Mouse (Mus musculus): ENCODE data around the gene Galm. TPM values are rescaled to one million over a fixed set of nuclear protein-coding genes. Genes with fewer than 3 reads are reported as not detected.
"Not testable (repeated sequence)": the region's sequence is repeated elsewhere in the genome, so short reads cannot be mapped to it uniquely, and the experiment has no call there.

The Galm gene
- polyA plus RNA-seq, 1 experiment from 2014 or later, result 5.0 TPM

DNA sequence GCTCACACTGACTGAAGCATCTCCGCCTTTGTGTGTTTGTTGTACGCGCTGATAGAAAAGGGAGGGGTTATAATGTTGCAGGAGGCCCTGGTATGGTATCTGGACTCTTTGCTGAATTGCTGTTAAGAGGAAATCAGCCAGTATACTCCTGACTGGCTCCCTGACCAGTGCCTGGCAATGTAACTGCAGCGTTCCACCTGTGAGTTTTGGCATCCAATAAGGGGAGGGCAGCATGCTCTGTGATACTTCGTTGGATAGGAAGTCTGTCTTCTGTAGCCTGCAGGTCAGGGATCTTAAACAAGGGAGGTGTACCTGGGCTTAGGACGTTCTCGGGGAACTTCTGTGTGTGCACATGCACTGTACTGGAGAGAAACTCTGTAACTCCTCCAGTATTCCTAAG is 43.7 kb downstream of the Galm start:
- no peak overlapping the region for H3K27ac ChIP-seq
- 90% methylated on average over 7 of the region's 7 CpGs for WGBS

DNA sequence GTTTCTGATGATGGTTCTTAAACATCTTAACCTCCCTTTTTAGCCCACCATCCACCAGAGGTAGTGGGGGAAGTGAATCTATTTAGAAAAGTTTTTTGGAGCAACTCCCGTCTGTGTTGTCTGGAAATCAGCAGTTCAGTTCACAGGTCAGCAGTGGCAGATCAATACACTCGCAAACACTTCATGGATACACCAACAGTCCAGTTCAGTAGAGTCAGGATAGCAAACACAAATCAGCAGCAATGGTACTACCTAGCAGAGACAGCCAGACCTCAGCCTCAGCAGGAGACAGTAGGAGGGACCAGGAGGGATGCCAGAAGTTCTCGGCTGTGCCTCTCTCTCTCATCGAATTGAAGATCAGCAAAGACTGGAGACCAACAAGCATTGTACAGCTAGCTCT is 44.7 kb downstream of the Galm start:
- Histone ChIP-seq H3K4me2 (replicated peaks) (no peak overlapping the region), H3K27ac (no peak overlapping the region), H3K4me1 (peaks cover 21% of the 10 kb centered on the region), H3K36me3 (no peaks in the 10 kb centered on the region), H3K27me3 (replicated peaks) (no peaks in the 10 kb centered on the region), H3K9me3 (no peaks in the 10 kb centered on the region), H3K4me3 (no peak overlapping the region), H3K9ac (no peak overlapping the region)
- ATAC-seq (ENCODE audit: low FRiP score, low read depth), result no peak
- 87% methylated on average over 4 of the region's 4 CpGs for WGBS

More for the DNA sequence above, 43.7 kb downstream of the Galm start:
- Histone ChIP-seq H3K4me1 (peaks cover 21% of the 10 kb centered on the region), H3K36me3 (no peaks in the 10 kb centered on the region), H3K9me3 (no peaks in the 10 kb centered on the region), H3K9ac (no peak overlapping the region), H3K4me3 (no peak overlapping the region), H3K4me2 (replicated peaks) (no peak overlapping the region), H3K27me3 (replicated peaks) (no peaks in the 10 kb centered on the region)
- no peak for ATAC-seq (ENCODE audit: low FRiP score, low read depth)

DNA sequence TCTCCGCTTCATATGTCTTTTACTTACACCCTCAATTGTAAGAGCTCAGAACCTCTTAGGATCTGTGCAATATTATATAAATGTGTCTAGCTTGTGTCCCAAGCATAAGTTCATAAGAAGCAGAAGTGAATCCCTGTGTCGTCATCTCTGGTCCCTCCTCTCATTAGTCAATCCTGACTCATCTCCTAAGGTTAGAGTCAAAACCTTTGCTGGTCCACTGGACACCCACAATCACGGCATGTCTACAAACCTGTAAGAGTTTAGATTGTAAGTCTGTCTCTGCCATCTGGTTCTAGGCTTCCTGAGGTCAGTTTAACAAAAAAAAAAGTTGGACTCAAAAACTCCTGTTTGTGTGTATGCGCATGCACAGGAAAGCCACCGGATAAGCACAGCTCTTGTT is 45.5 kb downstream of the Galm start:
- H3K27ac ChIP-seq, result no peak overlapping the region
- WGBS, result 93% methylated on average over 5 of the region's 5 CpGs
- peaks cover 14% of the 10 kb centered on the region for H3K4me1 ChIP-seq
- no peaks in the 10 kb centered on the region for H3K36me3 ChIP-seq
- no peak overlapping the region for H3K9ac ChIP-seq
- H3K4me3 ChIP-seq, result no peak overlapping the region
- H3K9me3 ChIP-seq, result no peaks in the 10 kb centered on the region
- H3K4me2 ChIP-seq (replicated peaks), result no peak overlapping the region
- H3K27me3 ChIP-seq (replicated peaks), result no peaks in the 10 kb centered on the region
- ATAC-seq (ENCODE audit: low FRiP score, low read depth), result no peak

DNA sequence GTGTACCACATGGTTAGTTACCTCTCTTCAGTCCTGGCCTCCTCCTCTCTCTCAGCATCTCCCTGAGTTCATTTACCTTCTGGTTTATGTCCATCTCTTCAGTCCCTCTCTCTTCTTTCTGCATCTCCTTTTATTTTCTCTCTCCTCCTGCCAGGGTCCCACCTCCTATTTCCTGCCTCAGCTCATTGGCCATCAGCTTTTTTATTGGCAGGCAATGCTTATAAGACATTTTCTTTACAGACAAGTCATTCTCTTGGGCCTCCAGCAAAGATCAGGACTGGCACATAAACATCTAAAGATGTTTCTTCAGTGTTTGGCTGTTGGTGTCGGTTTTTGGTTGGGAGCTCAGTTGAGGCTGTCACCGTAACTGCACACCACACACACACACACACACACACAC is 46.4 kb downstream of the Galm start:
- Histone ChIP-seq H3K9me3 (no peaks in the 10 kb centered on the region), H3K4me1 (peaks cover 5% of the 10 kb centered on the region), H3K9ac (no peak overlapping the region), H3K4me2 (replicated peaks) (no peak overlapping the region), H3K27ac (no peak overlapping the region), H3K27me3 (replicated peaks) (no peaks in the 10 kb centered on the region), H3K4me3 (no peak overlapping the region), H3K36me3 (no peaks in the 10 kb centered on the region)
- ATAC-seq (ENCODE audit: low FRiP score, low read depth), result no peak
- WGBS, result 95% methylated on average over 2 of the region's 2 CpGs

DNA sequence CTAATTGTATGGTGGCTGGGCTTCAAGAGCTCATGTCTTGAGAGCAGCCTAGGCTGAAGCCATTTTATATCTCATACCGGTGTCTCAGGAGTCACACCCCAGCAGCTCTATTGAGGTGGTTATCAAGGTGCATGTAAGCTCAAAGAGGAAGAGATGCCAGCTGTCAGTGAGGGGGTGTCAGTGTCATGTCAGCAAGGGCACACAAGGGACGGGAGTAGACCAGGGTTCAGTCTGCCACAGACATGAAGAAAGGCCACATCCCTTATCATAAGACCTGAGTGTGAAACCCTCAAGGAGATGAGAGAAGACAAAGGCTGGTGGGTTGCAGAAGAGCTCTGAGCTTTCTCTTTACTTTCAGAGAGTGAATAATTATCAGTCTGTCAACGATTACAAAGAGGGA is 46.9 kb downstream of the Galm start:
- no peaks in the 10 kb centered on the region for H3K36me3 ChIP-seq
- 91% methylated on average over 3 of the region's 3 CpGs for WGBS
- no peak overlapping the region for H3K4me2 ChIP-seq (replicated peaks)
- no peaks in the 10 kb centered on the region for H3K9me3 ChIP-seq
- no peak for ATAC-seq (ENCODE audit: low FRiP score, low read depth)
- H3K9ac ChIP-seq, result no peak overlapping the region
- no peak overlapping the region for H3K27ac ChIP-seq
- no peak overlapping the region for H3K4me3 ChIP-seq
- H3K4me1 ChIP-seq, result 0 out of 2 replicates have a peak, but pooled peaks cover 1% of the 10 kb centered on the region
- no peaks in the 10 kb centered on the region for H3K27me3 ChIP-seq (replicated peaks)

DNA sequence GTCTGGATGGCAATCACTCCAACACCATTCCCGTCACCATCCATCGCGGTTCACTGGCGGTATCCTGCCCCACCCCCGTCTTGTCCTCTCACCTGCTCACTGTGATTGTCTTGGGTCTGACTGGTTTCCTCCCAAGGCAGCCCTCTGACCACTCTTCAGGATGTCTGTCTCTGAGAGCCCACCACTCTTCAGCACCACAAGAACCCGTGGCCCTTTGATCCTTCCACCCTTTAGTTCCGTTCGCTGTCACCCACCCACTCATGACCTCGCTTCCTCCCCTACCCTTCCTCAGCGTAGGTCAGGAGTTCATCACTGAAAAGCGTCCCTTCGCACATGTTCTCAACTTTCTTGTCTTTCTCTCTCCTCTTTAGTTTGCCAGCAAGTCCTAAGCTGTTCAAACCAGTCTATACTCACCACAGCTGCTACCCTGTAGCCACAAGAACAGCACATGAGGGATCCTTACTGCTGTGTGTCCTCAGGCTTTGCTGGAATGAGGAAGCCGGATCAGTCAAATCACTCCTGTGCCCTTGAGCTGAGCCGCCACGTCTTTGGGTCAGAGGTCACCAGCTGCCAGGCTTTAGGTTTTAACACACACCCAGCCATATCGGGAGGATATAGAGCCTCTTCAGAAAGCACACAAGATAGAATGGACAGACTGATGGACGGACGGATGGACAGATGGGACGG is 47.6 kb downstream of the Galm start:
- no peak for ATAC-seq (ENCODE audit: low FRiP score, low read depth)
- 82% methylated on average over 19 of the region's 19 CpGs for WGBS
- H3K4me2 ChIP-seq (replicated peaks), result no peak overlapping the region
- H3K4me3 ChIP-seq, result no peak overlapping the region
- H3K27ac ChIP-seq, result no peak overlapping the region
- no peaks in the 10 kb centered on the region for H3K36me3 ChIP-seq
- no peaks in the 10 kb centered on the region for H3K9me3 ChIP-seq
- no peak overlapping the region for H3K9ac ChIP-seq
- no peaks in the 10 kb centered on the region for H3K4me1 ChIP-seq
- H3K27me3 ChIP-seq (replicated peaks), result no peaks in the 10 kb centered on the region

DNA sequence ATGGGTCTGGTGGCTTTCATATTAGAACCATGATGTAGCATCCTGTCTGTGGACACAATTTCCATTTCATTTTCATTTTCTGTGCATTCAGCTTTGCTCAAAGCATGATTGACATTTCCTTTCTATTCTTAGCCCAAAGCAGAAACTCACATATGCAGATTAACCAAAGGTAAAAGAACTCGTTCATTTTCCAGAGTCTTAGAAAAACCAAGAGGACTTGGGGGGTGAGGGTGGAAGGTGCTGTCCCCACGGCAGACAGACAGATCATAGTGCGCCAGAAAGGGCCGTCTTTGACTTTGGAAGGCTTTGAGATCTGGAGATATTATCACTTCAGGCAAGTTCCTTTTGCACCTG is 48.1 kb downstream of the Galm start:
- no peak overlapping the region for H3K27ac ChIP-seq
- no peaks in the 10 kb centered on the region for H3K4me1 ChIP-seq
- no peak overlapping the region for H3K4me3 ChIP-seq
- H3K27me3 ChIP-seq (replicated peaks), result no peaks in the 10 kb centered on the region
- no peak for ATAC-seq (ENCODE audit: low FRiP score, low read depth)
- H3K9me3 ChIP-seq, result no peaks in the 10 kb centered on the region
- H3K4me2 ChIP-seq (replicated peaks), result no peak overlapping the region
- no peaks in the 10 kb centered on the region for H3K36me3 ChIP-seq
- no peak overlapping the region for H3K9ac ChIP-seq
- 90% methylated on average over 4 of the region's 4 CpGs for WGBS

DNA sequence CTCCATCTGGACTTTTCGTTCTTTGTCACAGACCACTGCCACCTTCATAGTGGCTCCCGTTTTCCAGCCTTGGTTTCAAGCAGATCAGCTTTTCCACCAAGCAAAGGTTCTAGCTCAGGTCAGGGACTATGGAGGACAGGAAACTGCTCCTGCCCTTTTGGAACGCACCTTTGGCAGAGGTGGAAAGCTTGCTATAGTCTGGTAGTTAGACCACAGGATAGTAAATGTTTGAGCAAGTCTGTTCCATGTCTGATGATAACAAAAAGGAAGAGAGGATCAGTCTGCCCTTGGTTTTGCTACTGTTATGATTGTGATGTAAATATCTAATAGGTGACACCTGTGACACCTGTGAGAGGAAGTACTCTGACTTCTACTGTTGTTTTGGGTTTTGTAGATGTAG is 48.7 kb downstream of the Galm start:
- no peak overlapping the region for H3K27ac ChIP-seq
- WGBS, result 87% methylated on average over 3 of the region's 3 CpGs
- H3K9ac ChIP-seq, result no peak overlapping the region
- no peaks in the 10 kb centered on the region for H3K27me3 ChIP-seq (replicated peaks)
- H3K36me3 ChIP-seq, result no peaks in the 10 kb centered on the region
- no peak for ATAC-seq (ENCODE audit: low FRiP score, low read depth)
- no peak overlapping the region for H3K4me2 ChIP-seq (replicated peaks)
- no peaks in the 10 kb centered on the region for H3K4me1 ChIP-seq
- H3K9me3 ChIP-seq, result no peaks in the 10 kb centered on the region
- H3K4me3 ChIP-seq, result no peak overlapping the region

DNA sequence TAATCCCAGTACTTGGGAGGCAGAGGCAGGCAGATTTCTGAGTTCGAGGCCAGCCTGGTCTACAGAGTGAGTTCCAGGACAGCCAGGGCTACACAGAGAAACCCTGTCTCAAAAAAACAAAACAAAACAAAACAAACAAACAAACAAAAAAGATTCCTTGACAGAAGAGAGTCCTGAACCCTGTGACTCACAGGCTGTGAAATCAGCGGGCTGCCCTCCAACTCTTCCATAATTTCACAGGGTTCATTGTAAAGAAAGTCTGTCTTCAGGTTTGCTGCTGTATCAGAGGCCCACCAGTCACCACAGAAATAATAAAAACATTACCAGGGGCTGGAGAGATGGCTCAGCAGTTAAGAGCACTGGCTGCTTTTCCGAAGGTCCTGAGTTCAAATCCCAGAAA is 51.6 kb downstream of the Galm start:
- not testable (repeated sequence) for H3K36me3 ChIP-seq
- 95% methylated on average over 3 of the region's 3 CpGs for WGBS

DNA sequence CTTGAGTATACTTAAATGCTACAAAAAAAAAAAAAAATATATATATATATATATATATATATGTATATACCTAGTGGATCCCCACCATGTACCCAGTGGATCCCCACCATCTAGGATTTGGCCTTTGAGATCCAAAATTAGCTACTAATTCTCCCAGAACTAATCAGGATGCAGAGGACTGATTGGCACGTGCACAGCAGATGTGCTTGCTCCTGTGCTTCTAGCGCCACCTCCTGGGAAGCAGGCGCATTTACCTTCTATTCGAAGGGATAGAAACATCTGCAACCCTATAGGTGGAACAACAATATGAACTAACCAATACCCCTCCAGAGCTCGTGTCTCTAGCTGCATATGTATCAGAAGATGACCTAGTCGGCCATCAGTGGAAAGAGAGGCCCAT is 52.7 kb downstream of the Galm start:
- Histone ChIP-seq H3K27me3 (replicated peaks) (no peaks in the 10 kb centered on the region), H3K4me1 (no peaks in the 10 kb centered on the region), H3K36me3 (no peaks in the 10 kb centered on the region), H3K4me2 (replicated peaks) (no peak overlapping the region), H3K9me3 (no peaks in the 10 kb centered on the region), H3K27ac (no peak overlapping the region), H3K9ac (no peak overlapping the region), H3K4me3 (no peak overlapping the region)
- 2% methylated on average over 6 of the region's 6 CpGs for WGBS
- peak; percentile 82 for ATAC-seq (ENCODE audit: low FRiP score, low read depth)

More for the DNA sequence above, 51.6 kb downstream of the Galm start:
- not testable (repeated sequence) for H3K9me3 ChIP-seq; H3K9ac ChIP-seq; H3K4me3 ChIP-seq; H3K4me1 ChIP-seq; H3K27ac ChIP-seq; ATAC-seq (ENCODE audit: low FRiP score, low read depth); H3K27me3 ChIP-seq (replicated peaks); H3K4me2 ChIP-seq (replicated peaks)

DNA sequence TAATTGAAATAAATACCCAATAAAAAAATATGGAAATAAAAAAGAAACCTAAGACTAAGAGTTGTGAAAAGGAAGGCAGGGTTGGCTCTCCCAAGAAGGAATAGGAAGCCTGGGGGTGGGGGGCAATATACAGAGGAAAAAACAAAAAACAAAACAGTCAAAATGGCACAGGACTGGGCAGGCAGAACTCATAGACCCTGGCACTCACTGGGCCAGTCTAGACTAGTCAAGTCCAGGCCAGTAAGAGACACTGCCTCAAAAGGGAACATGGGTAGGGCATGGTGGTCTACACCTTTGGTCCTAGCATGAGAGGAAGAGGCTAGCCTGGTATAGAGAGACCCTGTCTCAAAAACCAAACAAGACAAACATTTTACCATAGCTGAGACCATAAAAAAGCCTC is 53.2 kb downstream of the Galm start:
- Histone ChIP-seq H3K27ac (no peak overlapping the region), H3K4me1 (no peaks in the 10 kb centered on the region), H3K4me2 (replicated peaks) (no peak overlapping the region), H3K4me3 (no peak overlapping the region), H3K36me3 (no peaks in the 10 kb centered on the region), H3K27me3 (replicated peaks) (no peaks in the 10 kb centered on the region), H3K9me3 (no peaks in the 10 kb centered on the region), H3K9ac (no peak overlapping the region)
- ATAC-seq (ENCODE audit: low FRiP score, low read depth), result peak; percentile 52; the same call in 1 of the 2 replicates

DNA sequence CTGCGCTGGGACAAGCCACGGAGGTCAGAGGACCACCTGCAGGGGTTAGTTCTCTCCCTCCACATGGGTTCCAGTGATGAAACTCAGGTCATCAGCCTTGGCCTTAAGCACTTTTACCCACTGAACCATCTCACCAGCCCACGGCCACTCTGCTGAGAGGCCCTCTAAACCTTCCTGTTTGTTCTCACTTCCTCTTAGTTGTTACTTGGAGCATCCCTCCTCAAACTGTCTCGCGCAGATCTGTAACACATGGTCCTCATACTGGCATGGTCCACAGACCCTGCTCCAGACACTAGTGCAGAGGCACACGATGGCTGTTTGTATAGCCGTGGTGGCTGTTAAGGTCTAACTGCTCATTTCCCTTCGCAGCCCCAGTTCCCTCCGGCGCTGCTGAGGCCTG is 56.3 kb downstream of the Galm start:
- Histone ChIP-seq H3K9ac (no peak overlapping the region), H3K27me3 (replicated peaks) (no peaks in the 10 kb centered on the region), H3K4me3 (no peak overlapping the region), H3K36me3 (no peaks in the 10 kb centered on the region), H3K4me2 (replicated peaks) (no peak overlapping the region), H3K4me1 (no peaks in the 10 kb centered on the region), H3K9me3 (no peaks in the 10 kb centered on the region), H3K27ac (no peak overlapping the region)
- WGBS, result 82% methylated on average over 10 of the region's 10 CpGs
- no peak for ATAC-seq (ENCODE audit: low FRiP score, low read depth)

DNA sequence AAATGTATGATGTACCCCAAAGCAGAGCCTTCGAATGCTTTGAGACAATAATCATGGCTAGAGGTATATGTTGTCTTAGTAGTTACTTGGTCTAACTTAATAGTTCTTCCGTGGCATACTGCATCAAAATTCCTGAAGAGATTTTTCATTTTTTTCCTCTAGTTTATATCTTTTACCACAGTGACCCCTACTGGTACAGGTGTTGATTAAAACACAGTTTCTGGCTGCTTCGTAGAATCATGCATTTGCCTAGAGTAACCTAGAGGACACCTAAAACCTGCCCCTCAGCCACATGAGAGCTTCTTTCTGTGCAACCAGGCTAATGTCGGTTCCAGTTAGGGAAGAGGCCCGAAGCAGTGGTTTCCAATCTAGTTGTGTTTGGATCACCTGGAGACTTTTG is 65.8 kb downstream of the Galm start:
- Histone ChIP-seq H3K27ac (no peak overlapping the region), H3K4me1 (0 out of 2 replicates have a peak, but pooled peaks cover 3% of the 10 kb centered on the region), H3K4me2 (replicated peaks) (no peak overlapping the region), H3K4me3 (no peak overlapping the region), H3K36me3 (peaks cover 22% of the 10 kb centered on the region), H3K9ac (no peak overlapping the region), H3K27me3 (replicated peaks) (no peaks in the 10 kb centered on the region), H3K9me3 (no peaks in the 10 kb centered on the region)
- no peak for ATAC-seq (ENCODE audit: low FRiP score, low read depth)
- WGBS, result 80% methylated on average over 5 of the region's 5 CpGs

Measured in neural tube, embryonic 12.5 days (tissue).